Mouse (Mus musculus) lung, postnatal 0 days (tissue): Measurements from ENCODE around the gene Cct3. TPM values are rescaled to one million over a fixed set of nuclear protein-coding genes. Genes with fewer than 3 reads are reported as not detected.

Source experiments
- ATAC-seq: fragments of 200-750 bp; cut with Nextera tagmentation; 2 replicates; pipeline ENCODE4 v1.8.0; 2017; ENCODE audit warnings: moderate library complexity
- DNase-seq: peaks from one replicate; pipeline ENCODE4 v3.0.0-alpha.2; 2016; ENCODE audit warnings: low spot score
- H3K27ac ChIP-seq: fragments of 300-500 bp; sonication (generic); 2 replicates; pipeline ENCODE4 v1.5.1; 2014; ENCODE audit warnings: antibody characterized with exemption, mild to moderate bottlenecking, low read length, mixed read lengths
- H3K27me3 ChIP-seq: fragments of 300-500 bp; sonication (generic); replicated peaks from 2 replicates; pipeline ENCODE4 v1.6.1; 2014; ENCODE audit warnings: low read length, mixed read lengths; ENCODE audit not compliant: insufficient read depth
- H3K36me3 ChIP-seq: fragments of 300-500 bp; sonication (generic); 2 replicates; pipeline ENCODE4 v1.6.1; 2014; ENCODE audit warnings: low read length, mixed read lengths; ENCODE audit not compliant: insufficient read depth
- H3K4me1 ChIP-seq: fragments of 300-500 bp; sonication (generic); 2 replicates; pipeline ENCODE4 v1.6.1; 2014; ENCODE audit warnings: antibody characterized with exemption, low read depth, low read length, mixed read lengths; ENCODE audit not compliant: insufficient read depth
- H3K4me2 ChIP-seq: fragments of 300-500 bp; sonication (generic); replicated peaks from 2 replicates; pipeline ENCODE4 v1.6.1; 2014; ENCODE audit warnings: low read depth, mild to moderate bottlenecking, low read length, moderate library complexity, mixed read lengths
- H3K4me3 ChIP-seq: fragments of 300-500 bp; sonication (generic); 2 replicates; pipeline ENCODE4 v1.5.1; 2014; ENCODE audit warnings: low read depth, low read length
- H3K9ac ChIP-seq: fragments of 300-500 bp; sonication (generic); replicated peaks from 2 replicates; pipeline ENCODE4 v1.6.1; 2014; ENCODE audit warnings: low read depth, mild to moderate bottlenecking
- H3K9me3 ChIP-seq: fragments of 300-500 bp; sonication (generic); 2 replicates; pipeline ENCODE4 v1.6.1; 2016; ENCODE audit warnings: low read length, mixed read lengths
- CTCF ChIP-seq: IDR thresholded peaks from 2 replicates; pipeline ENCODE4 v1.5.1; 2016; ENCODE audit warnings: antibody characterized with exemption, mild to moderate bottlenecking
- EP300 ChIP-seq: IDR thresholded peaks from 2 replicates; pipeline ENCODE4 v1.6.1; 2016; ENCODE audit warnings: antibody characterized with exemption, mild to moderate bottlenecking, control low read depth
- WGBS: fragments of 180-500 bp; shearing (Covaris S2); extraction: QIAGEN DNeasy Blood & Tissue Kit; methylation state at CpG from one replicate; pipeline ENCODE4 v1.1.7; 2014; 5-methylcytosine and 5-hydroxymethylcytosine counted together
- polyA plus RNA-seq: library from polyadenylated mRNA; unstranded; fragments of >200 nt; fragmentation: Nextera tagmentation; extraction: Ambion mirVana; gene quantifications from 2 replicates; pipeline ENCODE4 v1.2.1, GENCODE M21; 2015

Cct3 gene
- polyA plus RNA-seq, 1 experiment from 2014 or later = 173 TPM

DNA sequence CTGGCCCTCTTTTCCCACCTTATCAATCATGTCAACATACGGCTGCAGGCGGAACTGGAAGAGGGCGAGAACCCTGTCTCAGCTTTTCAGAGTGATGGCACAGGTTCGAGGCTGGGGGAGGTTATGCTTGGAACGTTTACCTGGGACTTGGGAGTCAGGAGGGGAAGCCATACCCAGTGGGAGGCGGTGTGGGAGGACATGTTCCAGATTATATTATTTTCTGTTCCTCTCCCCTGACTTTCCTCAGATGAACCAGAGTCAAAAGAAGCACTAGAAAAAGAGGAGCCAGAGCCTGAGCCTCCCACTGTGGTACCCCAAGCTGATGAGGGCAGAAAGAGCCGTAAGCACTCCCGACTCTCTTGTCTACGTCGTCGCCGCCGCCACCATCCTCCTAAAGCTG, 53.8 kb downstream of the Cct3 start:
- Histone ChIP-seq H3K27ac (no peak overlapping the region), H3K4me1 (no peaks in the 10 kb centered on the region)
- WGBS = 78% methylated on average over 13 of the region's 13 CpGs

DNA sequence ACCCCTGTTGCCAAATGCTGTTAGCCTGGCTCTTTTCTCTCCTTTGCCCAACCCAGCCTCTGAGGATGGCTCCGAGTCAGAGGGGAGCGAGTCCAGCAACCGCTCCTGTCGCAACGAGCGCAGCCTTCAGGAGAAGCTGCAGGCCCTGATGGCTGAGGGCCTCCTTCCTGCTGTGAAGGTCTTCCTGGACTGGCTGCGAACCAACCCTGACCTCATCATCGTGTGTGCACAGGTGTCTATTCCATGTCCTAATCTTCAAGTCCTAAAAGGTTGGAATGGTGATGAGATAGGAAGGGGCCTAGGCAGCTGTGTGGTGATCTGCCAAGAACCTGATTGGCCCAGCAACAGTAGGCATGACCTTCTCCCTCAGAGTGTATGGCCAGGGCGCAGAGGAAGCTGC, 56.0 kb downstream of the Cct3 start:
- 81% methylated on average over 9 of the region's 9 CpGs for WGBS

More for the DNA sequence above, 53.8 kb downstream of the Cct3 start:
- DNase-seq = no peak
- Histone ChIP-seq H3K36me3 (peaks cover 75% of the 10 kb centered on the region), H3K4me2 (no peak overlapping the region), H3K4me3 (no peak overlapping the region), H3K9ac (no peak overlapping the region), H3K27me3 (no peaks in the 10 kb centered on the region), H3K9me3 (no peaks in the 10 kb centered on the region)
- no peak for TF ChIP-seq CTCF
- TF ChIP-seq EP300 = no peak
- no peak for ATAC-seq

GRCm38 (mm10) chr3:88354396-88355165, 57.7 kb downstream of the Cct3 start:
- no peak for TF ChIP-seq EP300
- Histone ChIP-seq H3K4me3 (no peak overlapping the region), H3K9ac (no peak overlapping the region), H3K4me1 (no peaks in the 10 kb centered on the region), H3K27ac (no peak overlapping the region), H3K9me3 (no peaks in the 10 kb centered on the region), H3K4me2 (no peak overlapping the region), H3K27me3 (no peaks in the 10 kb centered on the region), H3K36me3 (peaks cover 75% of the 10 kb centered on the region)
- 90% methylated on average over 8 of the region's 8 CpGs for WGBS
- DNase-seq = no peak
- no peak for ATAC-seq

More for the DNA sequence above, 56.0 kb downstream of the Cct3 start:
- H3K4me2 ChIP-seq = no peak overlapping the region
- ATAC-seq (no peak), DNase-seq (no peak)
- no peak for TF ChIP-seq CTCF
- no peak for TF ChIP-seq EP300
- no peak overlapping the region for H3K4me3 ChIP-seq
- no peaks in the 10 kb centered on the region for H3K4me1 ChIP-seq
- no peak overlapping the region for H3K9ac ChIP-seq
- H3K27me3 ChIP-seq = no peaks in the 10 kb centered on the region
- no peak overlapping the region for H3K27ac ChIP-seq
- H3K36me3 ChIP-seq = peaks cover 76% of the 10 kb centered on the region
- H3K9me3 ChIP-seq = no peaks in the 10 kb centered on the region

GRCm38 (mm10) chr3:88359584-88359983, 62.7 kb downstream of the Cct3 start:
- H3K4me1 ChIP-seq = peaks cover 2% of the 10 kb centered on the region; the same call in 1 of the 2 replicates
- no peak overlapping the region for H3K4me3 ChIP-seq
- H3K27me3 ChIP-seq = no peaks in the 10 kb centered on the region
- 76% methylated on average over 5 of the region's 5 CpGs for WGBS
- H3K9ac ChIP-seq = no peak overlapping the region
- no peak overlapping the region for H3K4me2 ChIP-seq
- ATAC-seq (no peak), DNase-seq (no peak)
- TF ChIP-seq CTCF = no peak
- TF ChIP-seq EP300 = no peak
- no peak overlapping the region for H3K27ac ChIP-seq
- H3K36me3 ChIP-seq = peaks cover 54% of the 10 kb centered on the region
- no peaks in the 10 kb centered on the region for H3K9me3 ChIP-seq

GRCm38 (mm10) chr3:88359989-88360388, 63.1 kb downstream of the Cct3 start:
- no peak overlapping the region for H3K27ac ChIP-seq
- H3K9ac ChIP-seq = no peak overlapping the region
- no peak overlapping the region for H3K4me2 ChIP-seq
- no peak for ATAC-seq
- TF ChIP-seq EP300 (no peak), CTCF (no peak)
- DNase-seq = no peak
- H3K27me3 ChIP-seq = no peaks in the 10 kb centered on the region
- H3K9me3 ChIP-seq = no peaks in the 10 kb centered on the region
- peaks cover 52% of the 10 kb centered on the region for H3K36me3 ChIP-seq
- H3K4me3 ChIP-seq = no peak overlapping the region
- WGBS = 58% methylated on average over 3 of the region's 3 CpGs
- peaks cover 5% of the 10 kb centered on the region; the same call in 1 of the 2 replicates for H3K4me1 ChIP-seq

- TF ChIP-seq EP300 (no peak), CTCF (no peak)
- ATAC-seq (no peak), DNase-seq (no peak)
- H3K9ac ChIP-seq = no peak overlapping the region
- no peak overlapping the region for H3K4me2 ChIP-seq
- peaks cover 5% of the 10 kb centered on the region; the same call in 1 of the 2 replicates for H3K4me1 ChIP-seq
- WGBS = 59% methylated on average over 6 of the region's 6 CpGs
- no peaks in the 10 kb centered on the region for H3K9me3 ChIP-seq
- no peak overlapping the region for H3K4me3 ChIP-seq
- no peak overlapping the region for H3K27ac ChIP-seq
- peaks cover 46% of the 10 kb centered on the region; the same call in 1 of the 2 replicates for H3K36me3 ChIP-seq
- 0 out of 2 replicates have a peak, but pooled peaks cover 1% of the 10 kb centered on the region for H3K27me3 ChIP-seq
These were observed 64.2 kb downstream of the Cct3 start for GRCm38 (mm10) chr3:88361096-88361495.
